ENCODE assay signal across 16 mouse cellular contexts in the genomic region with DNA sequence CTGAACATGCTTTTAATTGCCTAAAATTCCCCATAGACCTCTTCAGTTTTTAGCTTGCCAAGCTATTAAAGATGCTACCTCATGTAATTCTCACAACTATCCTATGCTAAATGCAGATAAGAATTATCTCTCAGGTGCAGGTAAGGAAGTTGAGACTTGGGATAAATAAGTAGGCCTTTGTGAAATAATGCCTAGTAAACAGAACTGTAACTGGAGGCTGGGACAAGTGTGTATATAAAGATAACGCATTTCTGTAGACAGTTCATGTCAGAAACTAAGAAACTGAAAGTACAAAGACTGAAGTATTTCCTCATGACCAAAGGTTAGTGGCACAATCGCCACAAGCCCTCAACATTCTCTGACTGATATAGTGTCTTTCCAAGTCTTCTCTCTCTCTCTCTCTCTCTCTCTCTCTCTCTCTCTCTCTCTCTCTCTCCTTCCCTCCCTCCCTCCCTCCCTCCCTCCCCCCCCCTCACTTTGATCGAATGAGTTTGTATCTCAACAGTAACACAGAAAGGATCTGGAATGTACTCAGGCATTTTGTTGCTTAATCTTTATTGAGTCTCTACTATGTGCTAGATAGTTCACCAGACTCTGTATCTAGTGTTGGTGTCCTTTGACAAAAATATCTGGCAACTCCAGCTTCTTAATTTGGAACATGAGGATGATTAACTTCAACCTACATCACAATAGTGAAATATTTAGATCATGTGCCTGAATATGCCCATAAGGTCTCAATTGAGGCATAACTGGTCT.
A peak's percentile ranks its signal among the peaks of the same experiment; 100 is the strongest.
DNase-seq lines count a peak whose midpoint lies in the region; ATAC-seq and TF ChIP-seq lines count a peak whose summit lies in the region.
"Had no signal": no experiment of that assay in that cellular context is flagged by ENCODE, and none has a peak within 500 bp of the region (broad histone marks: within the 10 kb centered on the region; RNA-seq: fewer than 3 reads in every experiment).

No protein-coding gene starts in this region.

- no peak for DNase-seq in G1E (ENCODE audit: low spot score)
- DNase-seq in liver, postnatal 0 days: no peak
- no peak for DNase-seq in testis, postnatal 10 days (ENCODE audit: low spot score)
- no peak for DNase-seq in cerebellum, postnatal 25 days
- DNase-seq in spleen, adult 12 weeks (ENCODE audit: low spot score): no peak
- DNase-seq in T-cell, adult 2 months (ENCODE audit: low spot score): no peak
- DNase-seq: adrenal gland, postnatal 36 days; cerebellum, adult 9-10 months; heart, adult 2 months; kidney, adult 2 months; thymus, adult 18-20 months had no signal

- peak; percentile 99 for TF ChIP-seq EP300 in liver, postnatal 0 days (IDR thresholded peaks at IDR 0.05; ENCODE audit: low read depth)

- TF ChIP-seq CTCF in G1E (IDR thresholded peaks at IDR 0.05; ENCODE audit: low read depth, low read length): no peak
- no peak for TF ChIP-seq CTCF in bone marrow, adult 2 months (IDR thresholded peaks at IDR 0.05; ENCODE audit: control insufficient read depth, insufficient read depth, low read length)
- TF ChIP-seq CTCF in liver, postnatal 0 days (IDR thresholded peaks at IDR 0.05; ENCODE audit: low read depth): no peak

- H3K9ac ChIP-seq in intestine, embryonic 15.5 days: no peak overlapping the region
- H3K9ac ChIP-seq in liver, postnatal 0 days (replicated peaks): no peak overlapping the region
- H3K9ac ChIP-seq: embryonic facial prominence, embryonic 13.5 days; lung, embryonic 15.5 days; midbrain, embryonic 13.5 days had no signal

- no peaks in the 10 kb centered on the region for H3K27me3 ChIP-seq in G1E (ENCODE audit: insufficient read depth, low read length)
- H3K27me3 ChIP-seq in intestine, embryonic 15.5 days (replicated peaks): no peaks in the 10 kb centered on the region
- no peaks in the 10 kb centered on the region for H3K27me3 ChIP-seq in liver, postnatal 0 days (ENCODE audit: insufficient read depth, low read length)
- H3K27me3 ChIP-seq: embryonic facial prominence, embryonic 13.5 days; lung, embryonic 15.5 days; midbrain, embryonic 13.5 days had no signal

- 30% methylated on average over 3 of the region's 3 CpGs for WGBS in bone marrow, adult 2 months
- WGBS in intestine, embryonic 15.5 days: 41% methylated on average over 3 of the region's 3 CpGs
- WGBS in liver, postnatal 0 days (ENCODE audit: insufficient replicate concordance): 40% methylated on average over 3 of the region's 3 CpGs

- peak; percentile 80 for ATAC-seq in G1E (ENCODE audit: extremely low read depth, insufficient number of reproducible peaks, low FRiP score, poor library complexity, severe bottlenecking)
- ATAC-seq in intestine, embryonic 15.5 days: peak; percentile 92
- peak; percentile 92 for ATAC-seq in liver, postnatal 0 days
- ATAC-seq: midbrain, embryonic 13.5 days had no signal

- H3K27ac ChIP-seq in bone marrow, adult 2 months (ENCODE audit: control insufficient read depth, insufficient read depth, low read depth, low read length, poor library complexity): peak overlapping the region; percentile 36; the same call in 1 of the 2 replicates
- H3K27ac ChIP-seq in intestine, embryonic 15.5 days: no peak overlapping the region
- peak overlapping the region; percentile 88 for H3K27ac ChIP-seq in liver, postnatal 0 days (ENCODE audit: low read depth)
- H3K27ac ChIP-seq: embryonic facial prominence, embryonic 13.5 days; heart, adult 2 months; lung, embryonic 15.5 days; midbrain, embryonic 13.5 days had no signal

- peaks cover 40% of the 10 kb centered on the region for H3K4me1 ChIP-seq in G1E (ENCODE audit: insufficient read depth, low read depth, low read length)
- no peaks in the 10 kb centered on the region for H3K4me1 ChIP-seq in bone marrow, adult 2 months (ENCODE audit: control insufficient read depth, insufficient read depth, low read length)
- H3K4me1 ChIP-seq in intestine, embryonic 15.5 days (replicated peaks): 0 out of 2 replicates have a peak, but pooled peaks cover 2% of the 10 kb centered on the region
- peaks cover 19% of the 10 kb centered on the region for H3K4me1 ChIP-seq in liver, postnatal 0 days (ENCODE audit: insufficient read depth)

- TF ChIP-seq POLR2A in bone marrow, adult 2 months (IDR thresholded peaks at IDR 0.05; ENCODE audit: borderline replicate concordance, control insufficient read depth, low read depth, low read length): no peak

- H3K4me3 ChIP-seq in G1E (ENCODE audit: low read depth, low read length): peak overlapping the region; percentile 28; the same call in 1 of the 2 replicates
- H3K4me3 ChIP-seq in bone marrow, adult 2 months (replicated peaks; ENCODE audit: control insufficient read depth, low read depth, low read length): no peak overlapping the region
- no peak overlapping the region for H3K4me3 ChIP-seq in intestine, embryonic 15.5 days (replicated peaks)
- H3K4me3 ChIP-seq in liver, postnatal 0 days (ENCODE audit: low read depth, low read length): peak overlapping the region; percentile 17; the same call in 1 of the 2 replicates
- H3K4me3 ChIP-seq: embryonic facial prominence, embryonic 13.5 days; heart, adult 2 months; lung, embryonic 15.5 days; midbrain, embryonic 13.5 days had no signal

- H3K36me3 ChIP-seq in G1E (replicated peaks): no peaks in the 10 kb centered on the region
- no peaks in the 10 kb centered on the region for H3K36me3 ChIP-seq in intestine, embryonic 15.5 days
- H3K36me3 ChIP-seq in liver, postnatal 0 days (replicated peaks; ENCODE audit: insufficient read depth, low read length): no peaks in the 10 kb centered on the region
- H3K36me3 ChIP-seq: embryonic facial prominence, embryonic 13.5 days; lung, embryonic 15.5 days; midbrain, embryonic 13.5 days had no signal

- no peaks in the 10 kb centered on the region for H3K9me3 ChIP-seq in G1E (replicated peaks)
- H3K9me3 ChIP-seq in intestine, embryonic 15.5 days: no peaks in the 10 kb centered on the region
- no peaks in the 10 kb centered on the region for H3K9me3 ChIP-seq in liver, postnatal 0 days (ENCODE audit: low read length)
- H3K9me3 ChIP-seq: embryonic facial prominence, embryonic 13.5 days; lung, embryonic 15.5 days; midbrain, embryonic 13.5 days had no signal

- H3K4me2 ChIP-seq in intestine, embryonic 15.5 days (replicated peaks): no peak overlapping the region
- peak overlapping the region; percentile 48 for H3K4me2 ChIP-seq in liver, postnatal 0 days (ENCODE audit: low read depth, low read length)
- H3K4me2 ChIP-seq: embryonic facial prominence, embryonic 13.5 days; lung, embryonic 15.5 days; midbrain, embryonic 13.5 days had no signal

Comparison
In these comparisons a context has a peak if more than half of its experiments do, and no peak if none do; other contexts are left out.
1. H3K4me3 ChIP-seq: peak in G1E (single experiment) and liver, postnatal 0 days (single experiment); none in bone marrow, adult 2 months (single experiment) and intestine, embryonic 15.5 days (single experiment).
2. Peak in every context shown above with its lines, with median percentiles within 50 percentile points of each other: ATAC-seq.